Mouse (Mus musculus) testis, adult 2 months (tissue): ENCODE results near the gene Tmem126b. TPM values are rescaled to one million over a fixed set of nuclear protein-coding genes. Genes with fewer than 3 reads are reported as not detected.

Experiments used
- H3K27ac ChIP-seq: fragments of 200-500 bp; 2 replicates; pipeline ENCODE4 v1.5.1; 2012; ENCODE audit warnings: low read depth, low read length; ENCODE audit not compliant: control insufficient read depth, insufficient read depth
- H3K27me3 ChIP-seq: fragments of 200-500 bp; 2 replicates; pipeline ENCODE4 v1.6.1; 2012; ENCODE audit warnings: mild to moderate bottlenecking, low read length, moderate library complexity; ENCODE audit not compliant: control insufficient read depth, insufficient read depth
- H3K36me3 ChIP-seq: fragments of 200-500 bp; 2 replicates; pipeline ENCODE4 v1.6.1; 2012; ENCODE audit warnings: mild to moderate bottlenecking, low read length; ENCODE audit not compliant: control insufficient read depth, insufficient read depth
- H3K4me1 ChIP-seq: fragments of 200-500 bp; 2 replicates; pipeline ENCODE4 v1.6.1; 2012; ENCODE audit warnings: low read length; ENCODE audit not compliant: control insufficient read depth, insufficient read depth
- H3K4me3 ChIP-seq: fragments of 200-500 bp; 2 replicates; pipeline ENCODE4 v1.5.1; 2012; ENCODE audit warnings: low read depth, mild to moderate bottlenecking, low read length, moderate library complexity, mixed read lengths; ENCODE audit not compliant: control insufficient read depth
- CTCF ChIP-seq: fragments of 200-500 bp; IDR thresholded peaks from 2 replicates; pipeline ENCODE4 v1.5.1; 2012; ENCODE audit warnings: low read depth, mild to moderate bottlenecking, inconsistent platforms, low read length, moderate library complexity; ENCODE audit not compliant: control insufficient read depth, insufficient read depth, insufficient replicate concordance
- POLR2A ChIP-seq: fragments of 200-500 bp; IDR thresholded peaks from 2 replicates; pipeline ENCODE4 v1.6.1; 2012; ENCODE audit warnings: low read depth, mild to moderate bottlenecking, inconsistent platforms, low read length, moderate library complexity; ENCODE audit not compliant: control insufficient read depth
- polyA plus RNA-seq: library from polyadenylated mRNA; depleted of rRNA; stranded (reverse); fragments of >200 nt; gene quantifications from 2 replicates; pipeline ENCODE4 v1.2.3, GENCODE M21; 2012; rRNA removed

Gene Tmem126b
- polyA plus RNA-seq, 1 experiment = 1.7 TPM

DNA sequence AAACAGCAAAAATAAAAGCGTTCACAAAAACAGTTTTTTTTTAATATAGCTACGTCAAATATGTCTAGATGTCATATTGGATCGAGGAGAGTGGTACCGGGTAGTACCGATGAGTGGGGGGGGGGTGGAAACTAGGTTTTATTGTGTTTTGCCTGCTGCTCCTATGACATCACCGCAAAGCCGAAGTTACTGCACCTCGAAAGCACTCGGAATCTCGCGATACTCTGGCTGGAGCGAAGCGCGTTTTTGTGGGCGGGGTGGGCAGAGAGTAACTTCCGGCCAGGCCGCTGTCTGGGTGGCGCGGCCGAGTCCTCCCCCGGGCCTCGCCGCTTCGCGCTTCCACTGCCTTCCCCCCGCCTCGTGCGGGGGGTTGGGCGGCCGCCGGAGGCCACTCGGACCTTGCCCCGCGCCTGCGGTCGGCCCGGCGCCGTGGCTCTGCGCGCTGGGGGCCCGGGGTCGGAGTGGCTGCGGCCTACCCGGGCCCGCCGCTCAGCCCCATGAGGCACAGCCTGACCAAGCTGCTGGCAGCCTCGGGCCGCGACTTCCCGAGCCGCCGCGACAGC lies 33.2 kb downstream of the Tmem126b start, which contains the start of gene Crebzf:
Gene Crebzf, plus strand, starts transcription at position 212 of the 563 bp plus-strand sequence.
- Histone ChIP-seq H3K27ac (peak within 1 kb of the TSS; percentile 97), H3K4me3 (peak within 1 kb of the TSS; percentile 99), H3K27me3 (no peaks in the 10 kb centered on the region), H3K36me3 (no peaks in the 10 kb centered on the region), H3K4me1 (no peaks in the 10 kb centered on the region)
- no peak for TF ChIP-seq CTCF
- TF ChIP-seq POLR2A = peak; percentile 84

GRCm38 (mm10) chr7:90442070-90442469 lies 33.7 kb downstream of the Tmem126b start:
- Histone ChIP-seq H3K36me3 (no peaks in the 10 kb centered on the region), H3K27ac (no peak overlapping the region), H3K27me3 (no peaks in the 10 kb centered on the region), H3K4me1 (no peaks in the 10 kb centered on the region), H3K4me3 (peak overlapping the region; percentile 99; the same call in 1 of the 2 replicates)
- TF ChIP-seq CTCF (no peak), POLR2A (no peak)

- Histone ChIP-seq H3K27ac (no peak overlapping the region), H3K27me3 (no peaks in the 10 kb centered on the region), H3K4me3 (no peak overlapping the region), H3K4me1 (no peaks in the 10 kb centered on the region), H3K36me3 (no peaks in the 10 kb centered on the region)
- TF ChIP-seq POLR2A (no peak), CTCF (no peak)
These were observed 35.8 kb downstream of the Tmem126b start for GRCm38 (mm10) chr7:90440044-90440443.

- peaks cover 3% of the 10 kb centered on the region for H3K4me1 ChIP-seq
- H3K27ac ChIP-seq = no peak overlapping the region
- H3K4me3 ChIP-seq = no peak overlapping the region
- no peaks in the 10 kb centered on the region for H3K36me3 ChIP-seq
- no peaks in the 10 kb centered on the region for H3K27me3 ChIP-seq
- TF ChIP-seq CTCF (no peak), POLR2A (no peak)
These were observed 43.6 kb downstream of the Tmem126b start for GRCm38 (mm10) chr7:90432221-90432620.

DNA sequence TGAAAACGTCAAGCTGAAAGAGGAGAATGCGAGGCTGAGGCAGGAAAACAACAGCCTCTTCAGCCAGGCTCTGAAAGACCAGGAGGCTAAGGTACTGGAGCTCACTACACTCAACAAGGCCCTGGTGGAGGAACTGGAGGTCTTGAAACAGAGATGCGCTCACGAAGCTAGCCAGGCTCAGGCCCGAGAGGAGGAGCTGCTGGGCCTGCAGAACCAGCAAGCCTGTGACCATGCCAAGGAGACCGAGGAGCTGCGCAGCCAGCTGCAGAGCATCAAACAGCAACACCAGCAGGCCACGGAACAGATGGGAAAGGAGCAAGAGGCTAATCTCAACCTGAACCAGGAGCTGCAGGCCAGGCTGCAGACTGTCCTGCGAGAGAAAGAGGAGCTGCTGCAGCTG lies 48.8 kb downstream of the Tmem126b start:
- Histone ChIP-seq H3K27ac (peak overlapping the region; percentile 94), H3K27me3 (no peaks in the 10 kb centered on the region), H3K36me3 (no peaks in the 10 kb centered on the region), H3K4me1 (peaks cover 11% of the 10 kb centered on the region), H3K4me3 (peak overlapping the region; percentile 97)
- TF ChIP-seq CTCF (no peak), POLR2A (peak; percentile 39; the same call in 1 of the 2 replicates)

DNA sequence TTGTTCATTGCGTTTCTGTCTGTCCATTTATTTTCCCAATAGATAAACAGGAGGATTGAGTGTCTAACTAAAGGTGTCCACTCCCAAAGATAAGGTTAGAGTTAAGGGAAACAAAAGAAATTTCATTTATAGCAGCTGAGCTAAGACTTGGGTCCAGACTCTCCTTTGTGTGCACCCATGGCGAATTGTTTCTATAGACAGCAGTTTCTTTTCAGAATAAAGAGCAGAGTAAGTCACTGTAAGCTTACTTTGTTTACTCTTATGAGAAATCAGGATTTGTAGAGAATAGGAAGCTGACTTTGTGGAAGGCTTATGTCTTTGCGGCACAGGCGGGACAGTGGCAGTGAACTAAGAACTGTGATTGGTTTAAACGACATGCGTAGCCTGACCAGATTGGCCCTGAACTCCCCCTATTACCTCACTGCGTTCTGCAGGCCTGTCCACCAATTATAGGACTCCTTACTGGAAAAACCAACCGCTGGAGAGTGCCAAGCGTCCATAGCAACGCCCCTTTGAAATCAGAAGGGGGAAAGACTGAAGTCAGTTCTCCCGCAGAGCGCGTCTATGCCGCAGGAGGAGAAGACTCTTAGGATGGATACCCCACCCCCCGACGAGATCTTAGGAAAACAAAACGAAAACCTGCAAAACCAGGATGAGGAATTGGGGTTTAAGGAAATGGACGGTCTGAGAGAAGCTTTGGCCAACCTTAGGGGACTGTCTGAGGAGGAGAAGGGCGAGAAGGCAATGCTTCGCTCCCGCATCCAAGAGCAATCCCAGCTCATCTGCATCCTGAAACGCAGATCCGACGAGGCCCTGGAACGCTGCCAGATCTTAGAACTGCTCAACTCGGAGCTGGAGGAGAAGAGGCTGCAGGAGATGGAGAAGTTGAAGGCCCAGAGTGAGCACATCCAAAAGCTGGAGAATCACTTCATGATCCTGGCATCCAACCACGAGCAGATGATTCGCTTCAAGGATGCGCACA lies 49.5 kb downstream of the Tmem126b start, which contains the start of gene Ccdc89:
Gene Ccdc89, plus strand, starts transcription at position 558 of the 982 bp plus-strand sequence.
- no peak for TF ChIP-seq CTCF
- peak; percentile 79 for TF ChIP-seq POLR2A
- H3K36me3 ChIP-seq = no peaks in the 10 kb centered on the region
- H3K4me1 ChIP-seq = peaks cover 11% of the 10 kb centered on the region
- peak within 1 kb of the TSS; percentile 97 for H3K4me3 ChIP-seq
- no peaks in the 10 kb centered on the region for H3K27me3 ChIP-seq
- peak within 1 kb of the TSS; percentile 94 for H3K27ac ChIP-seq

Other genes with a start within 250 kb of the Tmem126b start
- gene Ccdc83, start 210.2 kb downstream of the Tmem126b start, polyA plus RNA-seq = 23.8 and 24.6 TPM in 2 replicates
- gene Sytl2, start 173.7 kb downstream of the Tmem126b start, polyA plus RNA-seq = 1.2 and 1.7 TPM in 2 replicates
- gene Ccdc89, start 49.4 kb downstream of the Tmem126b start, polyA plus RNA-seq = 68.5 and 74.4 TPM in 2 replicates
- 21.7 and 24.6 TPM in 2 replicates for gene Crebzf, start 33.3 kb downstream of the Tmem126b start, polyA plus RNA-seq
- gene Tmem126a, start 18.8 kb downstream of the Tmem126b start, polyA plus RNA-seq = 13.5 and 16.1 TPM in 2 replicates
- 13.3 and 14.1 TPM in 2 replicates for gene Dlg2, start 671 bp upstream of the Tmem126b start, polyA plus RNA-seq